ENCODE assay signal across 9 mouse cellular contexts in genomic region chr4:111670566-111671421, GRCm38 (mm10). TPM values are rescaled to one million over a fixed set of nuclear protein-coding genes. Genes with fewer than 3 reads are reported as not detected.
DNase-seq lines count a peak whose midpoint lies in the region; ATAC-seq and TF ChIP-seq lines count a peak whose summit lies in the region.
"Had no signal": no experiment of that assay in that cellular context is flagged by ENCODE, and none has a peak within 500 bp of the region (broad histone marks: within the 10 kb centered on the region; RNA-seq: fewer than 3 reads in every experiment).

No protein-coding gene starts in this region.

- ATAC-seq in heart, embryonic 15.5 days (replicated peaks; ENCODE audit: insufficient number of reproducible peaks, insufficient read depth, low FRiP score, low read depth), result 0 out of 2 replicates have a peak, but pooled peaks have one; percentile 31
- ATAC-seq in heart, embryonic 11.5 days (replicated peaks; ENCODE audit: insufficient number of reproducible peaks, low FRiP score, low TSS enrichment), result no peak
- peak; percentile 52 for ATAC-seq in midbrain, postnatal 0 days (ENCODE audit: low FRiP score)

- no peak overlapping the region for H3K4me3 ChIP-seq in heart, embryonic 15.5 days
- no peak overlapping the region for H3K4me3 ChIP-seq in heart, embryonic 11.5 days (ENCODE audit: low read depth, low read length)
- H3K4me3 ChIP-seq in hindbrain, embryonic 10.5 days, result no peak overlapping the region
- no peak overlapping the region for H3K4me3 ChIP-seq in midbrain, postnatal 0 days (ENCODE audit: low read depth, low read length)

- no peaks in the 10 kb centered on the region for H3K9me3 ChIP-seq in heart, embryonic 15.5 days (replicated peaks)
- H3K9me3 ChIP-seq in heart, embryonic 11.5 days (replicated peaks; ENCODE audit: control insufficient read depth, low read length), result no peaks in the 10 kb centered on the region
- no peaks in the 10 kb centered on the region for H3K9me3 ChIP-seq in hindbrain, embryonic 10.5 days
- no peaks in the 10 kb centered on the region for H3K9me3 ChIP-seq in midbrain, postnatal 0 days (ENCODE audit: low read length)

- 24% methylated on average over 12 of the region's 12 CpGs for WGBS in heart, embryonic 15.5 days
- 25% methylated on average over 12 of the region's 12 CpGs for WGBS in heart, embryonic 11.5 days (ENCODE audit: insufficient replicate concordance)
- 40% methylated on average over 12 of the region's 12 CpGs for WGBS in hindbrain, embryonic 10.5 days
- WGBS in midbrain, postnatal 0 days, result 19% methylated on average over 12 of the region's 12 CpGs

- no peaks in the 10 kb centered on the region for H3K27me3 ChIP-seq in heart, embryonic 15.5 days
- H3K27me3 ChIP-seq in heart, embryonic 11.5 days (ENCODE audit: control insufficient read depth, insufficient read depth, low read length), result no peaks in the 10 kb centered on the region
- H3K27me3 ChIP-seq in hindbrain, embryonic 10.5 days (ENCODE audit: insufficient read depth, poor library complexity, severe bottlenecking), result no peaks in the 10 kb centered on the region
- no peaks in the 10 kb centered on the region for H3K27me3 ChIP-seq in midbrain, postnatal 0 days (ENCODE audit: insufficient read depth, low read length)

- peak; percentile 28 for DNase-seq in embryo, embryonic 10.5 days (ENCODE audit: low spot score)
- DNase-seq in hindbrain, embryonic 10.5 days (ENCODE audit: low spot score), result no peak
- peak; percentile 12 for DNase-seq in midbrain, postnatal 0 days (ENCODE audit: low spot score)
- no peak for DNase-seq in adrenal gland, adult 8-10 months
- no peak for DNase-seq in ovary, adult 18-20 months (ENCODE audit: low spot score)
- no peak for DNase-seq in layer of hippocampus, postnatal 14 days (ENCODE audit: low spot score in 2 of 2)
- DNase-seq: right cerebral cortex, postnatal 4 days had no signal

- TF ChIP-seq CTCF in midbrain, postnatal 0 days (IDR thresholded peaks at IDR 0.05), result no peak

- no peaks in the 10 kb centered on the region for H3K36me3 ChIP-seq in heart, embryonic 15.5 days
- H3K36me3 ChIP-seq in heart, embryonic 11.5 days (ENCODE audit: control insufficient read depth, insufficient read depth, low read length), result no peaks in the 10 kb centered on the region
- no peaks in the 10 kb centered on the region for H3K36me3 ChIP-seq in hindbrain, embryonic 10.5 days
- H3K36me3 ChIP-seq in midbrain, postnatal 0 days (ENCODE audit: insufficient read depth, low read length), result no peaks in the 10 kb centered on the region

- no peak overlapping the region for H3K4me2 ChIP-seq in heart, embryonic 15.5 days
- H3K4me2 ChIP-seq in heart, embryonic 11.5 days, result no peak overlapping the region
- H3K4me2 ChIP-seq in midbrain, postnatal 0 days (ENCODE audit: low read depth, low read length, poor library complexity, severe bottlenecking), result no peak overlapping the region

- peak overlapping the region; percentile 40; the same call in 1 of the 2 replicates for H3K27ac ChIP-seq in heart, embryonic 15.5 days
- no peak overlapping the region for H3K27ac ChIP-seq in heart, embryonic 11.5 days (ENCODE audit: low read depth, low read length)
- 0 out of 2 replicates have a peak overlapping the region, but pooled peaks have one; percentile 14 for H3K27ac ChIP-seq in hindbrain, embryonic 10.5 days
- H3K27ac ChIP-seq in midbrain, postnatal 0 days (ENCODE audit: low read depth, low read length), result 0 out of 2 replicates have a peak overlapping the region, but pooled peaks have one; percentile 26

- H3K9ac ChIP-seq in heart, embryonic 15.5 days, result no peak overlapping the region
- no peak overlapping the region for H3K9ac ChIP-seq in heart, embryonic 11.5 days (ENCODE audit: low read depth, low read length)
- no peak overlapping the region; the same call in 1 of the 2 replicates for H3K9ac ChIP-seq in midbrain, postnatal 0 days (replicated peaks; ENCODE audit: low read length, poor library complexity, severe bottlenecking)

- peaks cover 7% of the 10 kb centered on the region for H3K4me1 ChIP-seq in heart, embryonic 15.5 days (replicated peaks)
- H3K4me1 ChIP-seq in heart, embryonic 11.5 days (ENCODE audit: control insufficient read depth, insufficient read depth, low read length), result peaks cover 4% of the 10 kb centered on the region
- peaks cover 10% of the 10 kb centered on the region for H3K4me1 ChIP-seq in hindbrain, embryonic 10.5 days (replicated peaks)
- H3K4me1 ChIP-seq in midbrain, postnatal 0 days (ENCODE audit: insufficient read depth, low read length), result peaks cover 6% of the 10 kb centered on the region

RNA-seq across cellular contexts. Expression of gene Spata6, which starts 49.0 kb away (rescaled TPM):
- 18.5 and 22.1 TPM in 2 replicates for polyA plus RNA-seq in heart, embryonic 15.5 days (2015; fragmentation: Nextera tagmentation; extraction: Ambion mirVana)
- 18.6 and 23.8 TPM in 2 replicates for polyA plus RNA-seq in heart, embryonic 11.5 days (2014; fragmentation: Nextera tagmentation; extraction: Ambion mirVana)
- 27.6 and 29.1 TPM in 2 replicates for polyA plus RNA-seq in hindbrain, embryonic 10.5 days (2016; fragmentation: Nextera tagmentation; extraction: Ambion mirVana)
- total RNA-seq in midbrain, postnatal 0 days (2014; rRNA removed), result 14.4 and 20.9 TPM in 2 replicates
- 14.5 and 15.2 TPM in 2 replicates for polyA plus RNA-seq in midbrain, postnatal 0 days (2015; fragmentation: Nextera tagmentation; extraction: Ambion mirVana)
- total RNA-seq in adrenal gland, adult 8-10 months (2022), result 10 to 100 TPM in 2 of 4 experiments, 1 to 10 TPM in 2; 9.4 to 19.8 (median 13.1) TPM
- 1 to 10 TPM; 3.8 to 5.1 TPM for total RNA-seq in layer of hippocampus, postnatal 14 days (2021)

Comparison
In these comparisons a context has a peak if more than half of its experiments do, and no peak if none do; other contexts are left out.
1. DNase-seq: peak in embryo, embryonic 10.5 days (single experiment) and midbrain, postnatal 0 days (single experiment); none in hindbrain, embryonic 10.5 days (single experiment), adrenal gland, adult 8-10 months (single experiment), ovary, adult 18-20 months (single experiment) and layer of hippocampus, postnatal 14 days (0 of 2).